ENCODE assay signal across 19 mouse cellular contexts in genomic region chr2:10166635-10167034, GRCm38 (mm10). TPM values are rescaled to one million over a fixed set of nuclear protein-coding genes. Genes with fewer than 3 reads are reported as not detected.
DNase-seq lines count a peak whose midpoint lies in the region; ATAC-seq lines count a peak whose summit lies in the region.
"Had no signal": no experiment of that assay in that cellular context is flagged by ENCODE, and none has a peak within 500 bp of the region (broad histone marks: within the 10 kb centered on the region; RNA-seq: fewer than 3 reads in every experiment).

No protein-coding gene starts in this region.

- WGBS in embryonic facial prominence, embryonic 13.5 days, result 17% methylated on average over 6 of the region's 6 CpGs
- WGBS in limb, embryonic 13.5 days, result 18% methylated on average over 6 of the region's 6 CpGs

- peak overlapping the region; percentile 26 for H3K4me2 ChIP-seq in embryonic facial prominence, embryonic 13.5 days
- no peak overlapping the region for H3K4me2 ChIP-seq in limb, embryonic 13.5 days (replicated peaks)
- H3K4me2 ChIP-seq: heart, embryonic 12.5 days; hindbrain, embryonic 12.5 days; intestine, embryonic 15.5 days had no signal

- H3K4me1 ChIP-seq in embryonic facial prominence, embryonic 13.5 days, result peaks cover 20% of the 10 kb centered on the region
- H3K4me1 ChIP-seq in limb, embryonic 13.5 days, result peaks cover 13% of the 10 kb centered on the region
- H3K4me1 ChIP-seq: heart, embryonic 12.5 days; hindbrain, embryonic 12.5 days; intestine, embryonic 15.5 days had no signal

- no peak for ATAC-seq in embryonic facial prominence, embryonic 13.5 days (ENCODE audit: insufficient number of reproducible peaks, insufficient read depth, low FRiP score, low TSS enrichment, low read depth)
- 0 out of 2 replicates have a peak, but pooled peaks have one; percentile 35 for ATAC-seq in limb, embryonic 13.5 days (ENCODE audit: low FRiP score, low read depth)
- ATAC-seq: intestine, embryonic 15.5 days had no signal

- no peaks in the 10 kb centered on the region for H3K27me3 ChIP-seq in embryonic facial prominence, embryonic 13.5 days
- no peaks in the 10 kb centered on the region for H3K27me3 ChIP-seq in limb, embryonic 13.5 days
- H3K27me3 ChIP-seq: heart, embryonic 12.5 days; hindbrain, embryonic 12.5 days; intestine, embryonic 15.5 days had no signal

- no peak overlapping the region for H3K4me3 ChIP-seq in embryonic facial prominence, embryonic 13.5 days
- H3K4me3 ChIP-seq in limb, embryonic 13.5 days, result no peak overlapping the region
- H3K4me3 ChIP-seq: forebrain, embryonic 10.5 days; heart, embryonic 12.5 days; hindbrain, embryonic 12.5 days; intestine, embryonic 15.5 days; myocyte had no signal

- no peaks in the 10 kb centered on the region for H3K9me3 ChIP-seq in embryonic facial prominence, embryonic 13.5 days
- H3K9me3 ChIP-seq in limb, embryonic 13.5 days, result no peaks in the 10 kb centered on the region
- H3K9me3 ChIP-seq: forebrain, embryonic 10.5 days; heart, embryonic 12.5 days; hindbrain, embryonic 12.5 days; intestine, embryonic 15.5 days had no signal

- intact Hi-C loops in left cerebral cortex, postnatal 14 days (cut with DNase I), result no loop called here

- DNase-seq in embryo, embryonic 10 days (ENCODE audit: low spot score), result peak; percentile 29
- no peak for DNase-seq in embryo, embryonic 9.5 days (ENCODE audit: extremely low spot score)
- peak; percentile 59 for DNase-seq in 3T3-L1 (ENCODE audit: low read depth, low spot score)
- DNase-seq in right cerebral cortex, postnatal 4 days, result no peak
- DNase-seq in adrenal gland, adult 2 months, result no peak
- DNase-seq in left cerebral cortex, postnatal 14 days (ENCODE audit: low spot score in 2 of 2), result no peak
- DNase-seq: adrenal gland, postnatal 14 days; cerebellum, postnatal 14 days; lung, adult 18-20 months; right cerebral cortex, adult 18-20 months; thymus, postnatal 4 days had no signal

- no peak overlapping the region for H3K9ac ChIP-seq in embryonic facial prominence, embryonic 13.5 days
- H3K9ac ChIP-seq in limb, embryonic 13.5 days, result no peak overlapping the region
- H3K9ac ChIP-seq: heart, embryonic 12.5 days; hindbrain, embryonic 12.5 days; intestine, embryonic 15.5 days had no signal

- H3K36me3 ChIP-seq in embryonic facial prominence, embryonic 13.5 days, result no peaks in the 10 kb centered on the region
- H3K36me3 ChIP-seq in limb, embryonic 13.5 days, result no peaks in the 10 kb centered on the region
- H3K36me3 ChIP-seq: forebrain, embryonic 10.5 days; heart, embryonic 12.5 days; hindbrain, embryonic 12.5 days; intestine, embryonic 15.5 days had no signal

- H3K27ac ChIP-seq in embryonic facial prominence, embryonic 13.5 days, result no peak overlapping the region
- H3K27ac ChIP-seq in limb, embryonic 13.5 days, result no peak overlapping the region
- H3K27ac ChIP-seq: forebrain, embryonic 10.5 days; hindbrain, embryonic 12.5 days; intestine, embryonic 15.5 days; macrophage had no signal

RNA-seq across cellular contexts. Expression of gene Itih5, which starts 13.3 kb away (rescaled TPM):
- polyA plus RNA-seq in embryonic facial prominence, embryonic 13.5 days (2015; fragmentation: Nextera tagmentation; extraction: Ambion mirVana), result 5.0 and 6.5 TPM in 2 replicates
- 6.6 and 7.0 TPM in 2 replicates for polyA plus RNA-seq in limb, embryonic 13.5 days (2015; fragmentation: Nextera tagmentation; extraction: Ambion mirVana)
- 10 to 100 TPM; 29.1 to 29.8 TPM for total RNA-seq in adrenal gland, adult 2 months (2021)
- polyA plus RNA-seq in adrenal gland, adult 2 months (2012; rRNA removed), result 4.5 and 5.0 TPM in 2 replicates
- 10 to 100 TPM; 13.8 to 16.3 TPM for total RNA-seq in left cerebral cortex, postnatal 14 days (2021)
- polyA plus RNA-seq: myocyte had no signal

RNA-seq across cellular contexts. Expression of gene Itih2, which starts 35.4 kb away (rescaled TPM):
- polyA plus RNA-seq in embryonic facial prominence, embryonic 13.5 days (2015; fragmentation: Nextera tagmentation; extraction: Ambion mirVana), result 0.08 and 3.0 TPM in 2 replicates
- polyA plus RNA-seq in limb, embryonic 13.5 days (2015; fragmentation: Nextera tagmentation; extraction: Ambion mirVana), result 0.11 and 0.94 TPM in 2 replicates
- 10 to 100 TPM in 1 of 2 experiments, 1 to 10 TPM in 1; 7.7 to 10.0 TPM for total RNA-seq in adrenal gland, adult 2 months (2021)
- 3.2 and 3.9 TPM in 2 replicates for polyA plus RNA-seq in adrenal gland, adult 2 months (2012; rRNA removed)
- total RNA-seq in left cerebral cortex, postnatal 14 days (2021), result 1 to 10 TPM; 3.0 to 4.0 TPM
- polyA plus RNA-seq: macrophage had no signal

Comparison
In these comparisons a context has a peak if more than half of its experiments do, and no peak if none do; other contexts are left out.
1. DNase-seq: peak in embryo, embryonic 10 days (single experiment) and 3T3-L1 (single experiment); none in embryo, embryonic 9.5 days (single experiment), right cerebral cortex, postnatal 4 days (single experiment), adrenal gland, adult 2 months (single experiment) and left cerebral cortex, postnatal 14 days (0 of 2).